Mouse (Mus musculus) olfactory bulb, adult 2 months (tissue): ENCODE results near the gene Atp8a1.

Experiments
- CTCF ChIP-seq: fragments of 200-500 bp; IDR thresholded peaks from 2 replicates; pipeline ENCODE4 v1.5.1; 2012; ENCODE audit warnings: low read depth, mild to moderate bottlenecking, low read length, moderate library complexity; ENCODE audit not compliant: insufficient read depth
- POLR2A ChIP-seq: fragments of 200-500 bp; IDR thresholded peaks from 2 replicates; pipeline ENCODE4 v1.6.1; 2012; ENCODE audit warnings: mild to moderate bottlenecking, low read depth, low read length, moderate library complexity; ENCODE audit not compliant: insufficient read depth

DNA sequence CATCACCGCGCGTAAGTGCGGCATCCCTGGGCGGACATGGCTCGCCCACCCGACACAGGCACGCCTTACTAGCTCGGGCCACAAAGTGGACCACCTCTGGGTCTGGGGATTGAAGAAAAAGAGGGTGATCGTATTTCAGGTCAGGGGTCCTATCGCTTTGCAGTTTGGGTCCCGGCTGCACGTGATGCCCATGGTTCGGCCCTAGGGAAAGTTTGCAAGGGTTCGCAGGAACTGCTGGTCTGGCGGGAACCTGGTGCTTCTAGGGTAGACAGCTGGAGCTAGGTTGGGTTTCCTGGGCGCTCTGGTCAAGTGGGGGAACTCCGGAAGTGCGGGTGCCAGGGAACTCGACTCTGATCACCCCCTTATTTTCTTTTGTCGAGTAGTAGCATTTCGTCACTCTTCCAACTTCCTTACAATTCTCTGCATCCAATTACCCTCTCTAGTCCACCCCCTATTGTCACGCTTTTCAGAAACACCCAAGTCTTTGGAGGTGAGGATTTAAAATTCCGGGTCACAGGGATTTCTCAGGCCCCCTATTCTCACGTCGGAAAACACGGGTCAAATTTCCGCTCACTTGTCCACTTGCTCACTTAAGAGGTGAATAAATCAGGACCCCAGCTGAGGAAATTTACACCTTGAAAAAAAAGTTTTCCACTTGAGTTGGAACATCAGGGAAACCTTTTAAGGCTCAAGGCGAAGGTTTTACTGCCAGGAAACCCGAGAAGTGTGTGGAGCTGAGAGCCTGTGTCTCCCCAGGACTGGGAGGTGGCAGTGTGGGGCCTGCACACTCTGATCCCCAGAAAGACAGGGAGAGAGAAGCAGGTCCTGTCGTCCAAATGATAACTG lies 238.3 kb downstream of the Atp8a1 start:
- TF ChIP-seq POLR2A (no peak), CTCF (no peak)
